Mouse (Mus musculus): ENCODE results near the gene Tmem203. TPM values are rescaled to one million over a fixed set of nuclear protein-coding genes. Genes with fewer than 3 reads are reported as not detected.

Gene Tmem203
- total RNA-seq, 1 experiment: 20.2 TPM

DNA sequence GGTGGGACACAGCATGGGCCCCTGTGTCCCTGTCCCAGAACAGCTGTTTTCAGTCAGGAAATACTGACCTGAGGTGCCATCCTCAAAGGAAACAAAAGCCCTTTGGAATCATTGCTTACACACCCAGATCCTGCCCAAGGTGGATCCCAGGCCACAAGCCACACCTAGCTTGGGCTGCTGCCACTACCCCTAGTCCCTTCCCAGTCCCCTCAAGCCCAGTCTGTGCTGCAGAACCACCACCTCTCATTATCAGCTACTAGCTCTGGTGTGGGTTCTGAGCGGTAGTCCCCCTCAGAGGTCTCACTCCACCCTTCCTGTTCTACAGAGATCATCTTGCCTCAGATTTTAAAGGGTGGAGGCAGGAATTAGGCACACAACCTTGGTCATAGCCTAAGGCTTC, 31.1 kb downstream of the Tmem203 start:
- no peak for TF ChIP-seq ZNF384 (IDR thresholded peaks at IDR 0.05; ENCODE audit: low read depth, low read length)
- no peak for TF ChIP-seq ZC3H11A (IDR thresholded peaks at IDR 0.05; ENCODE audit: borderline replicate concordance, low read depth, low read length)
- no peak for TF ChIP-seq HCFC1 (IDR thresholded peaks at IDR 0.05; ENCODE audit: borderline replicate concordance, insufficient read depth, low read length)
- no peak for TF ChIP-seq MAFK (IDR thresholded peaks at IDR 0.05; ENCODE audit: insufficient read depth, low read depth, low read length)
- no peak for TF ChIP-seq CHD2 (IDR thresholded peaks at IDR 0.05; ENCODE audit: low read depth, low read length)
- Histone ChIP-seq H3K36me3 (ENCODE audit: control insufficient read depth, insufficient read depth, low read length, poor library complexity, severe bottlenecking) (peaks cover 17% of the 10 kb centered on the region; the same call in 1 of the 2 replicates), H3K9ac (ENCODE audit: insufficient read depth, low read depth, low read length, poor library complexity, severe bottlenecking) (no peak overlapping the region), H3K9me3 (ENCODE audit: control insufficient read depth, insufficient read depth, low read depth, low read length) (no peaks in the 10 kb centered on the region), H3K4me1 (ENCODE audit: control insufficient read depth in 2 of 2, insufficient read depth in 2 of 2, low read length in 2 of 2, poor library complexity in 1 of 2) (peaks cover 0 to 8% of the 10 kb centered on the region in 2 experiments; a peak in 1 of 4 replicates), H3K27ac (ENCODE audit: insufficient read depth, low read depth, low read length, poor library complexity, severe bottlenecking) (no peak overlapping the region), H3K4me3 (ENCODE audit: insufficient read depth in 1 of 2, low read depth in 1 of 2, low read length in 2 of 2, poor library complexity in 1 of 2, severe bottlenecking in 1 of 2) (no peak overlapping the region)
- in situ Hi-C loops (cut with MboI; ENCODE audit: low sequenced_read_pairs in 2 of 2, unreplicated experiment in 2 of 2): no loop called here
- DNase-seq (ENCODE audit: low read depth, low spot score): no peak

DNA sequence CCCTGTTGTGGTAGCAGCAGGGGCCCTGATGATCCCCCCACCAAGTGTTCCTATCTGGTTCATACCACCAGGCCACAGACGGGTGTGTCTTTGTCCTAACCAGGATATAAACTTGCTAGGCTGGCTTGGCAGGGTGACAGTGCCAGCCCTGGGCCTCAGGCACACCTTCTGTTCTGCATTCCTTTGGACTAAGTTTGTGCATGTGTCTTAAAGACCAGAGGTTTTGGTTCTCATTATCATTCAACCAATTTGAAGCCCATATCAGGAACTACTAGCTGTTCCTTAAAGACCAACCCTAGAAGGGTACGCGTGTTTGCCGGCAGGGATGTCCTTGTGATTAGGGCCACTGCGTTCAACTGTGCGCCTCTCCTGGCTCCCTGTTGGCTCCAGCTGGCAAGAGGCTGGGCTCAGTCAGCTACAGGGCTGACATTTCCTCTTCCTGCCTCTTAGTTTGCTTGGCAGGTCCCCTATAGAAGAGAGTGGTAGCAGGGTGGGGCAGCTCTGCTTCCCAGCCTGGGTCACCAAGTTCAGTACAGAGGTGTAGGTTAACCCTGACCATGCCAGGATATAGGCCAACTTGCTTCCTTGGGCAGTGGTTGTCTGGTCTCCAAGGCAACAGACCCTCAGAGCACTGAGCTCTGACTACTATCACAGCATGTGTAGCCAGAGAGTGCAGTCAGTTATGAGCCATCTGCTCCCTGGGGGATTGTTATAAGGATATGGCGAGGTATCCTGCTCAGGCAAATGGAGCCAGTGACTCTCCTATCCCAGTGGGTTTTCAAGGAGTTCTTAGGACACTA, 31.8 kb downstream of the Tmem203 start:
- TF ChIP-seq ZC3H11A (IDR thresholded peaks at IDR 0.05; ENCODE audit: borderline replicate concordance, low read depth, low read length): no peak
- no peak for TF ChIP-seq CHD2 (IDR thresholded peaks at IDR 0.05; ENCODE audit: low read depth, low read length)
- TF ChIP-seq HCFC1 (IDR thresholded peaks at IDR 0.05; ENCODE audit: borderline replicate concordance, insufficient read depth, low read length): no peak
- no peak for TF ChIP-seq MAFK (IDR thresholded peaks at IDR 0.05; ENCODE audit: insufficient read depth, low read depth, low read length)
- TF ChIP-seq ZNF384 (IDR thresholded peaks at IDR 0.05; ENCODE audit: low read depth, low read length): no peak
- no peaks in the 10 kb centered on the region for H3K9me3 ChIP-seq (ENCODE audit: control insufficient read depth, insufficient read depth, low read depth, low read length)

GRCm38 (mm10) chr2:25287927-25288649, 32.8 kb downstream of the Tmem203 start, which contains the start of gene Tmem210:
Tmem210 (plus strand) TSS chr2:25288145.
- Histone ChIP-seq H3K9me3 (ENCODE audit: control insufficient read depth, insufficient read depth, low read depth, low read length) (no peaks in the 10 kb centered on the region), H3K9ac (ENCODE audit: insufficient read depth, low read depth, low read length, poor library complexity, severe bottlenecking) (no peak within 1 kb of the TSS), H3K4me3 (ENCODE audit: insufficient read depth in 1 of 2, low read depth in 1 of 2, low read length in 2 of 2, poor library complexity in 1 of 2, severe bottlenecking in 1 of 2) (no peak within 1 kb of the TSS), H3K36me3 (ENCODE audit: control insufficient read depth, insufficient read depth, low read length, poor library complexity, severe bottlenecking) (peaks cover 14% of the 10 kb centered on the region; the same call in 1 of the 2 replicates), H3K27ac (ENCODE audit: insufficient read depth, low read depth, low read length, poor library complexity, severe bottlenecking) (no peak within 1 kb of the TSS), H3K4me1 (ENCODE audit: control insufficient read depth in 2 of 2, insufficient read depth in 2 of 2, low read length in 2 of 2, poor library complexity in 1 of 2) (peaks cover 0 to 13% of the 10 kb centered on the region in 2 experiments; a peak in 1 of 4 replicates)
- no peak for DNase-seq (ENCODE audit: low read depth, low spot score)
- in situ Hi-C loops (cut with MboI; ENCODE audit: low sequenced_read_pairs in 2 of 2, unreplicated experiment in 2 of 2): no loop called here
- TF ChIP-seq MAFK (IDR thresholded peaks at IDR 0.05; ENCODE audit: insufficient read depth, low read depth, low read length) (no peak), HCFC1 (IDR thresholded peaks at IDR 0.05; ENCODE audit: borderline replicate concordance, insufficient read depth, low read length) (no peak), CHD2 (IDR thresholded peaks at IDR 0.05; ENCODE audit: low read depth, low read length) (no peak), ZNF384 (IDR thresholded peaks at IDR 0.05; ENCODE audit: low read depth, low read length) (no peak), ZC3H11A (IDR thresholded peaks at IDR 0.05; ENCODE audit: borderline replicate concordance, low read depth, low read length) (no peak)

More for the DNA sequence above, 31.8 kb downstream of the Tmem203 start:
- H3K36me3 ChIP-seq (ENCODE audit: control insufficient read depth, insufficient read depth, low read length, poor library complexity, severe bottlenecking): peaks cover 17% of the 10 kb centered on the region; the same call in 1 of the 2 replicates
- no peak overlapping the region for H3K27ac ChIP-seq (ENCODE audit: insufficient read depth, low read depth, low read length, poor library complexity, severe bottlenecking)
- H3K4me1 ChIP-seq (ENCODE audit: control insufficient read depth in 2 of 2, insufficient read depth in 2 of 2, low read length in 2 of 2, poor library complexity in 1 of 2): peaks cover 0 to 9% of the 10 kb centered on the region in 2 experiments; a peak in 1 of 4 replicates
- DNase-seq (ENCODE audit: low read depth, low spot score): no peak
- H3K4me3 ChIP-seq (ENCODE audit: insufficient read depth in 1 of 2, low read depth in 1 of 2, low read length in 2 of 2, poor library complexity in 1 of 2, severe bottlenecking in 1 of 2): no peak overlapping the region
- no peak overlapping the region for H3K9ac ChIP-seq (ENCODE audit: insufficient read depth, low read depth, low read length, poor library complexity, severe bottlenecking)
- in situ Hi-C loops (cut with MboI; ENCODE audit: low sequenced_read_pairs in 2 of 2, unreplicated experiment in 2 of 2): no loop called here

- TF ChIP-seq HCFC1 (IDR thresholded peaks at IDR 0.05; ENCODE audit: borderline replicate concordance, insufficient read depth, low read length) (no peak), CHD2 (IDR thresholded peaks at IDR 0.05; ENCODE audit: low read depth, low read length) (no peak), ZC3H11A (IDR thresholded peaks at IDR 0.05; ENCODE audit: borderline replicate concordance, low read depth, low read length) (no peak), MAFK (IDR thresholded peaks at IDR 0.05; ENCODE audit: insufficient read depth, low read depth, low read length) (no peak), ZNF384 (IDR thresholded peaks at IDR 0.05; ENCODE audit: low read depth, low read length) (no peak)
- Histone ChIP-seq H3K9me3 (ENCODE audit: control insufficient read depth, insufficient read depth, low read depth, low read length) (no peaks in the 10 kb centered on the region), H3K4me1 (ENCODE audit: control insufficient read depth in 2 of 2, insufficient read depth in 2 of 2, low read length in 2 of 2, poor library complexity in 1 of 2) (peaks cover 0 to 13% of the 10 kb centered on the region in 2 experiments; a peak in 1 of 4 replicates), H3K27ac (ENCODE audit: insufficient read depth, low read depth, low read length, poor library complexity, severe bottlenecking) (no peak overlapping the region), H3K9ac (ENCODE audit: insufficient read depth, low read depth, low read length, poor library complexity, severe bottlenecking) (no peak overlapping the region), H3K36me3 (ENCODE audit: control insufficient read depth, insufficient read depth, low read length, poor library complexity, severe bottlenecking) (peaks cover 13% of the 10 kb centered on the region; the same call in 1 of the 2 replicates), H3K4me3 (ENCODE audit: insufficient read depth in 1 of 2, low read depth in 1 of 2, low read length in 2 of 2, poor library complexity in 1 of 2, severe bottlenecking in 1 of 2) (no peak overlapping the region)
- in situ Hi-C loops (cut with MboI; ENCODE audit: low sequenced_read_pairs in 2 of 2, unreplicated experiment in 2 of 2): no loop called here
- no peak for DNase-seq (ENCODE audit: low read depth, low spot score)
Measured at GRCm38 (mm10) chr2:25288734-25289345, 33.6 kb downstream of the Tmem203 start.

All from ES-E14 (cell line).